Mouse (Mus musculus) neutrophil, adult 59 days (primary cell): ENCODE data around the gene Cyp2r1. TPM values are rescaled to one million over a fixed set of nuclear protein-coding genes. Genes with fewer than 3 reads are reported as not detected.

Experiments
- total RNA-seq, 2 experiments: library from RNA; stranded (reverse); gene quantifications; 1 replicate in 1 of 2; 2 replicates in 1 of 2; pipeline ENCODE4 v1.2.4; 2023

The Cyp2r1 gene
- 1 to 10 TPM in 1 of 2 experiments, under 1 TPM in 1; 0.49 to 1.1 TPM for total RNA-seq

DNA sequence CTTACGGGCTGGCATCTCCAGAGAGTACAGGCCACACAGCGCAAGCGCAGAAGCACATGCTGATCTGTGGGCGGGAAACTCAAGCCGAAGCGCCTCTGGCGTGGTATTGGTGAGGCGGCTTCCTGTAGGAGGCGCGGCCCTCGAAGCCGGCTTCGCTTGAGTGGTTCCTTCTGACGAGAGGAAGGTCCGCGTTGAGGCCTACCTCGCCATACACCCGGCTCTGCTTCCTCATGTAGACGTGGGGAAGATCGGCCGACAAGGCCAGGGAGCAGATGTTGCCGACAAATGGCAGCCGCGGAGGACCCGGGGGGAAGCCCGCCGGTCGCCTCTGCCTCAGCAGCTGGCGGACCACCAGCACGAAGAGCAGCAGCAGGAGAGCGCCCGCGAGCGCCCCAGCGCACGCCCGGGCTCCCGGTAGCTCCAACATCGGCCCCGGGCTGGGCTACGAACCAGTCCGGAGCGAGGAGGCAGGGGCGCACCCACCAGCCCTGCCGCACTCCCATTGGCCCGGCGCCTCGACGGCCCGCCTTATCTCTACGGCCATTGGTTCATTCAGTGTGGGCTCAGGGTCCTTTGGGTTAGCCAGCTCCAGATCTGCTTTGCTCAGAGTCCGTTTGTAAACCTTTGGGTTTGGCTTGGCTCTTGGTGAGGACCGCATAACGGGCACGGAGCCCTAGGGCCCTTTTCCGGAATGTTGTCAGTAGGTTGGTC, at the start of gene Cyp2r1:
Gene Cyp2r1, minus strand, starts transcription at position 442 of the 711 bp plus-strand sequence.

Other genes starting within 250 kb of the Cyp2r1 start
- 1 to 10 TPM; 4.6 to 6.5 TPM for gene Pde3b, start 147.7 kb downstream of the Cyp2r1 start, total RNA-seq
- gene Calca, start 73.4 kb upstream of the Cyp2r1 start, total RNA-seq: not detected
- gene Calcb, start 155.7 kb upstream of the Cyp2r1 start, total RNA-seq: not detected
- under 1 TPM; 0.20 to 0.53 TPM for gene Insc, start 180.7 kb upstream of the Cyp2r1 start, total RNA-seq